Mouse (Mus musculus) limb, embryonic 11.5 days (tissue): Measurements from ENCODE around the gene Tle6. TPM values are rescaled to one million over a fixed set of nuclear protein-coding genes. Genes with fewer than 3 reads are reported as not detected.

ENCODE experiments used
- ATAC-seq: fragments of 200-750 bp; cut with Nextera tagmentation; 2 replicates; pipeline ENCODE4 v1.8.0; 2017; ENCODE audit warnings: low read depth; ENCODE audit not compliant: insufficient number of reproducible peaks, low FRiP score, low TSS enrichment
- DNase-seq: peaks from one replicate; pipeline ENCODE4 v3.0.0-alpha.2; 2015; ENCODE audit warnings: low spot score
- H3K27ac ChIP-seq: fragments of 300-500 bp; sonication (generic); replicated peaks from 2 replicates; pipeline ENCODE4 v1.5.1; 2014; ENCODE audit warnings: low read depth, mild to moderate bottlenecking, low read length
- H3K27me3 ChIP-seq: fragments of 300-500 bp; sonication (generic); 2 replicates; pipeline ENCODE4 v1.6.1; 2014; ENCODE audit warnings: mild to moderate bottlenecking, low read length, mixed read lengths; ENCODE audit not compliant: control insufficient read depth, insufficient read depth
- H3K36me3 ChIP-seq: fragments of 300-500 bp; sonication (generic); 2 replicates; pipeline ENCODE4 v1.6.1; 2014; ENCODE audit warnings: mild to moderate bottlenecking, low read length, moderate library complexity, mixed read lengths; ENCODE audit not compliant: control insufficient read depth, insufficient read depth
- H3K4me1 ChIP-seq: fragments of 300-500 bp; sonication (generic); 2 replicates; pipeline ENCODE4 v1.6.1; 2014; ENCODE audit warnings: low read length, mixed read lengths; ENCODE audit not compliant: control insufficient read depth, insufficient read depth
- H3K4me2 ChIP-seq: fragments of 300-500 bp; sonication (generic); 2 replicates; pipeline ENCODE4 v1.6.1; 2014; ENCODE audit warnings: low read depth, mild to moderate bottlenecking, moderate library complexity; ENCODE audit not compliant: severe bottlenecking
- H3K4me3 ChIP-seq: fragments of 300-500 bp; sonication (generic); 2 replicates; pipeline ENCODE4 v1.5.1; 2014; ENCODE audit warnings: low read depth, low read length
- H3K9ac ChIP-seq: fragments of 300-500 bp; sonication (generic); 2 replicates; pipeline ENCODE4 v1.6.1; 2014; ENCODE audit warnings: mild to moderate bottlenecking, low read length
- H3K9me3 ChIP-seq: fragments of 300-500 bp; sonication (generic); 2 replicates; pipeline ENCODE4 v1.6.1; 2016; ENCODE audit warnings: low read length; ENCODE audit not compliant: control insufficient read depth
- WGBS: fragments of 180-500 bp; shearing (Covaris S2); extraction: QIAGEN DNeasy Blood & Tissue Kit; methylation state at CpG from one replicate; pipeline ENCODE4 v1.1.7; 2014; 5-methylcytosine and 5-hydroxymethylcytosine counted together
- polyA plus RNA-seq: library from polyadenylated mRNA; unstranded; fragments of >200 nt; fragmentation: Nextera tagmentation; extraction: Ambion mirVana; gene quantifications from 2 replicates; pipeline ENCODE4 v1.2.1, GENCODE M21; 2014

The Tle6 gene
- polyA plus RNA-seq, 1 experiment from 2014 or later: 11.6 TPM

- peaks cover 3% of the 10 kb centered on the region; the same call in 1 of the 2 replicates for H3K27me3 ChIP-seq
- DNase-seq: no peak
Measured at GRCm38 (mm10) chr10:81600096-81600495, 777 bp downstream of the Tle6 start.

DNA sequence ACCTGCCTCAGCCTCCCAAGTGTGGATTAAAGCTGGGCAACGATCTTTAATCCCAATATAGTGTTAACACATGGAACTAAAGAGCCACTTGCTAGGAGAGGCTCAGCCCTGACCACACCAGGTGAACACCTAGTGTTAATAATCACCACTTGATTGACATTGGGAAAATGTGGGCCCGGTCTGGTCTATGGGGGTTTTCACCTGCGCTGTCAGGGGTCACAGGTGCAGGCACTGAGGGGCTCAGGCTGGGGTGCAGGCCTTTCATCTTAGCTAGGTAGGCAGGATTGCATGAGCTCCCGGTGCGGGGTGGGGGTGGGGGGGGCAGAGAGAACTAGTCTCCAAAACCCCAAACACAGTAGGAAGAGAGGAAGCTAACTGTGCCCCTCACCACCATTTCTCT is 1.2 kb downstream of the Tle6 start:
- Histone ChIP-seq H3K4me3 (no peak overlapping the region), H3K4me1 (peaks cover 48% of the 10 kb centered on the region), H3K9ac (no peak overlapping the region), H3K27me3 (peaks cover 3% of the 10 kb centered on the region; the same call in 1 of the 2 replicates), H3K4me2 (no peak overlapping the region), H3K9me3 (no peaks in the 10 kb centered on the region), H3K36me3 (no peaks in the 10 kb centered on the region), H3K27ac (no peak overlapping the region)
- ATAC-seq (no peak), DNase-seq (no peak)
- 59% methylated on average over 5 of the region's 5 CpGs for WGBS

More at GRCm38 (mm10) chr10:81600096-81600495, 777 bp downstream of the Tle6 start:
- Histone ChIP-seq H3K4me1 (peaks cover 48% of the 10 kb centered on the region), H3K9me3 (no peaks in the 10 kb centered on the region), H3K27ac (no peak overlapping the region), H3K9ac (no peak overlapping the region), H3K36me3 (no peaks in the 10 kb centered on the region), H3K4me2 (no peak overlapping the region), H3K4me3 (no peak overlapping the region)
- WGBS: 45% methylated on average over 10 of the region's 10 CpGs
- ATAC-seq: no peak

DNA sequence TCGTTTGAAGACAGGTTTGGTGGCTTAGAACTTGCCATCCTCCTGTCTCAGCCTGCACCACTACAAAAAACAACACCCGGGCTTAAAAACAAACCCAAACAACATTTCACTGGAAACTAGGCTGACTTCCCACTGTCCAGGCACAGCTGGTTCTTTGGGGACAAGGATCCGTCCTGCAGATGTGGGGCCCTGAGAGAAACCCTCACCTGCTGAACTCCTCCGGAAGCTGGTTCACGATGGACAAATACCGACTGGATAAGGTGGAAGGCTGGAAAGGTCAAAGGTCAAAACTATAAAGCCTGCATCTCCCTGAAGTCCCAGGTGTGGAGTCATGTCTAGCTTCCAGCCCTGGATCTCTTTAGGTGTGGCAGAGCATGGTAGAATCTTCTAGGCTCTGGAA is 2.0 kb downstream of the Tle6 start:
- no peak for DNase-seq
- Histone ChIP-seq H3K36me3 (no peaks in the 10 kb centered on the region), H3K27ac (no peak overlapping the region), H3K4me3 (no peak overlapping the region), H3K9ac (no peak overlapping the region), H3K4me1 (peaks cover 48% of the 10 kb centered on the region), H3K4me2 (no peak overlapping the region), H3K27me3 (peaks cover 3% of the 10 kb centered on the region; the same call in 1 of the 2 replicates), H3K9me3 (no peaks in the 10 kb centered on the region)
- 22% methylated on average over 6 of the region's 6 CpGs for WGBS
- ATAC-seq: no peak

DNA sequence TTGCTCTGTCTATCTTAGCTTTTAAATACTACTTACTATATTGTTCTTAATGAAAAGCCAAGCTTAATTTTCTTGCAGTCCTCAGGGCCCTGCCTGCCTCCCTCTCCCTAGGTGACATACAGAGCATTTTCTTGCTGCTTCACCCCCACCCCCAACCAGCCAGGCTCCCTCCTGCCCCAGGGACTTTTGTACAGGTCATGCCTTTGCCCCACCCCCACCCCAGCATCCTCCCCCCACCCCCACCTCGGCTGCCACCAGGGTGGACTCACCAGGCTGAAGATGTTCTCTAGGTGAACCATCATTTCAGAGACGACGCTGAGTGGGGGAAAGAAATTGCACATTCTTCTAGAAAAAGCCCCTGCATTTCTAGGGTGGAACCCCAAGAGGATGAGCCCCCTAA is 2.5 kb downstream of the Tle6 start:
- no peak overlapping the region for H3K4me3 ChIP-seq
- H3K27ac ChIP-seq: no peak overlapping the region
- H3K4me1 ChIP-seq: peaks cover 48% of the 10 kb centered on the region
- no peaks in the 10 kb centered on the region for H3K36me3 ChIP-seq
- no peaks in the 10 kb centered on the region for H3K9me3 ChIP-seq
- DNase-seq: no peak
- H3K27me3 ChIP-seq: peaks cover 3% of the 10 kb centered on the region; the same call in 1 of the 2 replicates
- 31% methylated on average over 3 of the region's 3 CpGs for WGBS
- no peak overlapping the region for H3K9ac ChIP-seq
- no peak overlapping the region for H3K4me2 ChIP-seq
- ATAC-seq: no peak

DNA sequence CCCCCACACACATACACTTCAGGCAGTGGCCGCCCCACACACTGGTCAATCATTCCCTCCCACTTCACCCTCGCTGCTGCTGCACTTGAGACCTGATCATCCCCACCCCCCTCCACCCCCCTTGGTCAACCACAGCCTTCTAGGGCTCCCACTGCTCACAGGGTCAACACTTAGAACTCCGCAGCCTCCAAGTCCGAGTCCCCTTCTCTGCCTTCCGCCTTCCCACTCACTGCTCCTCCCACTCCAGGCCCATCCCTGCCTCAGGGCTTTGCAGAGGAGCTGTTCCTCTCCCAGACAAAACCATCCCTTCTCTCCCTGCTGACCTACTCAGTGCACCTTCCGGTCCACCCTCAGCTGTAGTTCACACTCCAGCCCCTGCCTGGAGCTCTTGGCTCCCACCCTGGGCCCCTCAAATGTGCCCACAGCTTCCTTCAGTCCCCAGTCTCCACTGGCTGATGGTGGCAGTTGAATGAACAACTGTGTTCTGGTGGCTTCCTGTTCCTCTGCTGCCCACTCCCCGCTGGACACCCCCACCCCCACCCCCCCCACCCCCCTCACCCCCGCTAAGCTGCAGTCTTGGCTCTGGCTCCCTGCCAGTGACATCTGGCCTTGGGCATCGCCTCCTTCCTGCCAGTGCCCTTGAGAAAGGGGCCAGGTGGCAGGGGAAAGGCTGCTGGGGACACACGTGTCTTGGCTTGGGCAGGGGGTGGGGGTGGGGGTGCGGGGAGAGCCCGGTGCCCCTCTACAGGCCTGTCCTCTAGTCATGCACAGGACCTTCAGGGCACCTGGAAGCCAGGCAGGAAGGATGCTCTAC is 3.5 kb downstream of the Tle6 start:
- WGBS: 2% methylated on average over 12 of the region's 12 CpGs
- DNase-seq (peak; percentile 63), ATAC-seq (peak; percentile 19; the same call in 1 of the 2 replicates)
- Histone ChIP-seq H3K36me3 (no peaks in the 10 kb centered on the region), H3K9ac (peak overlapping the region; percentile 28), H3K4me2 (peak overlapping the region; percentile 43), H3K4me1 (peaks cover 43% of the 10 kb centered on the region), H3K9me3 (no peaks in the 10 kb centered on the region), H3K27ac (peak overlapping the region; percentile 77; the same call in 1 of the 2 replicates), H3K27me3 (peaks cover 3% of the 10 kb centered on the region; the same call in 1 of the 2 replicates), H3K4me3 (peak overlapping the region; percentile 6; the same call in 1 of the 2 replicates)

DNA sequence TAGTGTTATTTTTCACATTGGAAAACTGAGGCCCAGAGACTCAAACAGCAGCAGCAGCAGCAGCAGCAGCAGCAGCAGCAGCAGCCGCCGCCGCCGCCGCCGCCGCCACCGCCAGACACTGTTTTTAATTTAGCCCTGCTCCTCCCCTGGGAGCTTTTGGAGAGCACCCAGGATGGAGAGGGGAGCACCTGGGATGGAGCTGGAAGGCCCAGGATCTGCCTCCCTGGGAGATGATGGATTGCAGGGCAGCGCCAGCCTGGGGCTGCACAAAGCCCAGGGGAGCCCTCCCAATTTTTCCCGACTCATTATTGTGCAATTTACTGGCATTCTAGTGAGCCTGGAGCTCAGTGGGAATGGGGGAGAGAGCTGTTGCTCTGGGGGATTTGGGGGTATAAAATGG is 4.3 kb downstream of the Tle6 start:
- WGBS: 0% methylated on average over 10 of the region's 10 CpGs
- ATAC-seq: no peak
- Histone ChIP-seq H3K9ac (peak overlapping the region; percentile 28; the same call in 1 of the 2 replicates), H3K36me3 (no peaks in the 10 kb centered on the region), H3K4me3 (no peak overlapping the region), H3K4me2 (peak overlapping the region; percentile 43), H3K27me3 (peaks cover 3% of the 10 kb centered on the region; the same call in 1 of the 2 replicates), H3K27ac (peak overlapping the region; percentile 77), H3K9me3 (no peaks in the 10 kb centered on the region), H3K4me1 (peaks cover 40% of the 10 kb centered on the region)
- peak; percentile 58 for DNase-seq

DNA sequence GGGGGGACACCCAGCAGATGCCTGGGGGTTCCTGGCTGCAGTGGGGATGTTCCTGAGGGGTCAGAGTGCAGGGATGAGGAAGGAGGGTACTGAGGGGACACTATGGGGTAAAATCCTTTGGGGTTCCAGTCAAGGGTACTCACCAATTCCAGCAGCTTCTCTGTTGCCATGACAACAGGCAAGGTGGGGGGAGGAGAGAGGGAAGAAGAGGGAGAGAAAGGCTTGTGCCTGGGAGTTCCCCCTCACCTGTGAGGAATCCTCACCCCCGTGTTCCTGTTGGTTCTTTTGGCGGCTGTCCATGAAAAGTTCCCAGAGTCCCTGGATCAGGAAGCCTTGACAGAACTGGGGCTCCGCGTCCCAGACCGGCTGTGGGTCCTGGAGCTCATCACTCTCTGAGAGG is 5.3 kb downstream of the Tle6 start:
- ATAC-seq (no peak), DNase-seq (no peak)
- peaks cover 33% of the 10 kb centered on the region for H3K4me1 ChIP-seq
- no peaks in the 10 kb centered on the region for H3K36me3 ChIP-seq
- H3K4me2 ChIP-seq: no peak overlapping the region
- H3K9ac ChIP-seq: no peak overlapping the region; the same call in 1 of the 2 replicates
- H3K27me3 ChIP-seq: peaks cover 3% of the 10 kb centered on the region; the same call in 1 of the 2 replicates
- H3K4me3 ChIP-seq: no peak overlapping the region
- H3K27ac ChIP-seq: no peak overlapping the region
- WGBS: 45% methylated on average over 5 of the region's 5 CpGs
- no peaks in the 10 kb centered on the region for H3K9me3 ChIP-seq

GRCm38 (mm10) chr10:81593935-81594334 is 6.9 kb downstream of the Tle6 start:
- Histone ChIP-seq H3K9me3 (no peaks in the 10 kb centered on the region), H3K4me3 (no peak overlapping the region), H3K36me3 (no peaks in the 10 kb centered on the region), H3K4me1 (peaks cover 26% of the 10 kb centered on the region), H3K4me2 (no peak overlapping the region), H3K9ac (no peak overlapping the region), H3K27me3 (peaks cover 3% of the 10 kb centered on the region; the same call in 1 of the 2 replicates), H3K27ac (no peak overlapping the region)
- 71% methylated on average over 18 of the region's 18 CpGs for WGBS
- ATAC-seq: no peak
- no peak for DNase-seq
